Mouse (Mus musculus) spleen, adult 12 weeks (tissue): ENCODE results near the gene Akr1d1.

Experiments
- DNase-seq: peaks from one replicate; pipeline ENCODE4 v3.0.0; 2022; ENCODE audit warnings: low spot score

Gene Akr1d1

DNA sequence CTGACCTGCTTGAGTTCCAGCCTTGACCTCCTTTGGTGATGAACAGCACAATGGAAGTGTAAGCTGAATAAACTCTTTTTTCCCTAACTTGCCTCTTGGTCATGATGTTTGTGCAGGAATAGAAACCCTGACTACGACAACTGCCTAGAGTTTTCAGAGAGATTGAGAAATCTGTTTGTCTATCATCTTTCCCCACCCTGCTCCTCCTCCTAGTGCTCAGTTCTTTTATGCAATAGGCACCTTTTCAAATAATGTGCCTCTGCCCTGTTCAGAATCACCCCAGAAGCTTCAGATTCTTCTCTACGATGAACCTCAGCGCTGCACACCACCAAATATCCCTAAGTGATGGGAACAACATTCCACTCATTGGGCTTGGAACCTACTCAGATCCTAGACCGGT lies at the start of gene Akr1d1:
Gene Akr1d1, plus strand, starts transcription at position 234 of the 400 bp plus-strand sequence.
- no peak for DNase-seq

DNA sequence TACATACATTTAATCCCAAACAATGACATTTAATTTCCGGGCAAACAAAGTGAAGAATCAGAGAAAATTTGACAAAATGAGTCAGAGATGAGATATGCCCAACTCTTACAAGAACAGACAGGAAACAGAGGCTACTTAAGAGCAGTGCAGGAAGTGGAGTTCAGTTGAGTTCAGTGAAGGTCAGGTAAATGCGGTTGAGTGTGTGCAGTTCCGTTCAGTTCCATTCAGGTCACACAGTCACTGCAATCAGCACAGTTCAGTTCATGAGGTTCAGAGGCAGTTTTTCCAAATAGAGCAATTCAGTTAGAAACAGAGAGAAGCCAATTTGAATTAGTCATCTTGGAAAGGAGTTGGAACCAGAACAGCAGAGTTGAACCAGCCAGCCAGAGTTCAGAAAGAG lies 48.8 kb upstream of the Akr1d1 start:
- no peak for DNase-seq

DNA sequence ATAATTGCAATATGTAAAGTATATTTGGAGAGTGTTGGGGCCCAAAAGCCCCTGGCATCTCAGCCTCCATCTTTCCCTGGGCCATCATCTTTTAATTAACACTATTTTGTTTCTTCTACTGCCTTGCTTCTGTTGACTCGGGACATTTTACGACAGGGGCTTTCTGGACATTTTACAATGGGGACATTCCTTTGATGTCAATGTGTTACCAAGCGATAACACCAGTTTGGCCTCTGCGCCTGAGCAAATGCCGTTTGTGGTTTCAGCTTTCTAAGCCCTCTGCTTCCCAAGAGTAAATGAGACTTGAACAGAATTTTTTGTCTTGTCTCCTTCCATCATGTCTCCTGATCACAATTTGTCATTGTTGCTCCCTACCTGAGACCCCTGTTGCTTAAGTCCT lies 46.7 kb upstream of the Akr1d1 start:
- DNase-seq, result no peak

DNA sequence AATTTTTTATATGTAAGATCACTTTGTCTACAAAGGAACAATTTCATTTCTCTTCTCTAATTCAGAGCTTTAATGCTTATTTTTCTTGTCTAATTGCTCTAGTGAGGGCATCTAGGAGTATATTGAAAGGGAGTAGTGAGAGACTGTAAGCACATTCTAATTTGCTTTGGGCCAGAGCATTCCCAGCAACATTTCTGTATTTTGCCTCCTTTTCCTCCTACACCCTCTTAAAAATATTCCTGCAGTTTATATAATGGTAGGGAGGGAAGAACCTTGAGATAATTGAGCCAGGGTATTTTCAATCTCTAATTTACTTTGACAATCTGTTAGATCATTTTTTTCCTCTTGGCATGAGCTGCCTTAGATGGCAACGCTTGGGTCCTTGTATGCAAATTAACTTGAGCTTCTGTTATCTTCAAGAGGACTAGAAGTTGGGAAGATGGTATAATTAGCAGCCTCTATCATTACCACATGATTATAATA lies 45.3 kb upstream of the Akr1d1 start:
- no peak for DNase-seq

DNA sequence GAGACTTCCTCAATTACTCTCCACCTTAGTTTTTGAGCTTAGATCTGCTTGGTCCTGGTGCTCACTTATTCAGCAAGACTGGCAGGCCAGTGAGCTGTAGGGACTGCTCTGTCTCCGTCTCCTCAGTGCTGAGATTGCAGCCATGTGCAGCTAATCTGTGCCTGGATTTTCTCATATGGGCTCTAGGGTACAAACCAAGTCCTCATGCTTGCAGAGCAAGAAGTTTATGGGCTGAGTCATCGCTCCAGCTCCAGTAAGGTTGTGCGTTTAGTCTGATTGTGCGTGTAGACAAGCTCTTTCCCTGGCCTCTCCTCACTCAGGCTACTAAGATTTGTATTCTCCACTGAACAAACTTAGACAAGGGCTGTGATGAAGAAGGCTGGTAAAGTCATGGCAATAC lies 43.5 kb upstream of the Akr1d1 start:
- DNase-seq, result no peak

DNA sequence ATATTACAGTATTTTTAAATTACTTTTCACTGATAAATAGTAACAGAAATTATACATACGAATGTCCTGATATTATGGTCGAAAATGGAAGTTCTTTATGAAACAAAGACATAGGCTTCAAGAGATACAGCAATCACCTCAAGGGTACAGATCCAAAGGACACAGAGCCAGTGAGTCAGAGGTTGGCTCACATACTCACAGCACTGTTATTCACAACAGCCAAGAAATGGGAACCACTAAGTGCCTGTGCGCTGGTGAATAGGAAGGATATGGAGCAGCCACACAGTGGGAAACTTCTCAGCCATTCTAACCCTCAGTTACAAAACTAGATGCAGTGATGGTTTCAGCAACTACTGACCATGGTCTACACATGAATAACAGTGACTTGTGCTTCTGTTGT lies 37.7 kb upstream of the Akr1d1 start:
- no peak for DNase-seq

DNA sequence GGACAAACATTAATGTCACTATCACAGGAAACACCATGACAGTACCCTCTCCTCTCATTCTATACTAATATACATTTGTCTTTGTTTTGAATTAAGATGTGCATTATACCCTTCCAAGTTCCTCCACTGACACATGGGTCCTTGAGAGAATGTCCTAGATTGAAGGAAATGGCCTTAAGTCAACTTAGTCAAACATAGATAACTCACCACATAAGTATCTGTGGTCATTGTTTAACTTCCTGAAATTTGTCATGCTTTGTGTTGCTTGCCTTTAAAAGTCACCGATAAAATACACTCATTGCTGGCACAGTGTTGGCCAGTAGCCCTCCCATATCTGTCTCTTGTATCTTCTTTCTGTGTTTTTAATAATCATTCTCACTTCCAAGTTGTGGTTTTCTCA lies 35.0 kb upstream of the Akr1d1 start:
- no peak for DNase-seq

DNA sequence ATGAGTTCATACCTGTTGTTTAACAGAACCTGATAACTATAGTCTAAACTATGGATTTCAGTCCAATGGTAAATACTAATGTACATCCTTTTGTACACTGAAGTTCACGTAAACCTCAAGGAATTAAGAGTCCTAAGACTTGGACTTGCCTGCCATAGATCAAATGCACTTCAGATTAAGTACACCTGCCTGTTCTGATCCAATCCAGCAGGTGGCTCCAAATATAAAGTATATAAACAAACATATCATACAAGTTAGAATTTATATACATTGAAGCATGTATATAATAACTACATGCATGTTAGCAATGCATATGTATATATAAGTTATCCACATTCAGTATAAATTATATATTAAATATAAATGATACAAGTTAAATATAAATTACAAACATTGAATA lies 33.1 kb upstream of the Akr1d1 start:
- no peak for DNase-seq

DNA sequence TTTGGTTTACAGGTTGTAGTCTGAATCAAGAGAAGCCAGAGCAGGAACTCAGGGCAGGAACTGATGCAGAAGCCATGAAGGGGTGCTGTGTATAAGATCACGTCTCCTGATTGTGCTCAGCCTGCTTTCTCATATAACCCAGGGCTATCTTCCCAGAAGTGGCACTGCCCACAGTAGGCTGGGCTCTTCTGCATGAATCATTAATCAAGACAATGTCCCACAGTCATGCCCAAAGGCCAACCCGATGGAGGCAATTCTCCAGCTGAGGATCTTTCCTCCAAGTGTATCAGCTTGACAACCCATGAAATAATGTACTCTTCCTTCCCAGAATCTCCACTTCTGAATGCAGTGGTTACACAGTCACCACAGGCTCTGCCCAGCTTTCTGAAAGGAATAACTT lies 24.4 kb upstream of the Akr1d1 start:
- no peak for DNase-seq

DNA sequence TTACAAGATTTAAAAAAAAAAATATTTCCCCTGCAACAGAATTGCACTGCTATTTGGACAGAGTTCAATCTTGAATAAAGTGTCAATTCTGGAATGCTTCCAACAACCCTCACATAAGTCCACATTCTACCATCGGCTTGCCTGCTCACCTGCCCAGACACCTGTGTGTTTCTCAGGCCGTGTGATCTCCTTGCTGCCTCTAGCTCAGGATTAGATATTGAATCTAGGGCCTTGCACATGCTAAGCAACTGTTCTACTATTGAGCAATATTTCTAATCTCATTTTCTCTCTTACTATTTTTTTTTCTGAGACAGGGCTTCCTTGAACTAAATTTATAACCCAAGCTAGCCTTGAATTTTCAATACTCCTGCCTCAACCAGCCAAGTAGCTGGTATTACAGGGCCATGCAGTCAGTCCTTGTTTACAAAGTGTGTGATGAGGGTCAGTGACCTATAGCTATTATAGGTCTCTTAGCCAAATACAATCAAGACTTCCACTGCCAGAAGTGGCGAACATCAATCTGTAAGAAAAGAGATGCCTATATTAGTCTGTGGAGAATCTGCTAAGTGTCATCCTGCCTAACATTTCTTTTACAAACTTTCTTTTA lies 23.0 kb upstream of the Akr1d1 start:
- DNase-seq, result no peak

DNA sequence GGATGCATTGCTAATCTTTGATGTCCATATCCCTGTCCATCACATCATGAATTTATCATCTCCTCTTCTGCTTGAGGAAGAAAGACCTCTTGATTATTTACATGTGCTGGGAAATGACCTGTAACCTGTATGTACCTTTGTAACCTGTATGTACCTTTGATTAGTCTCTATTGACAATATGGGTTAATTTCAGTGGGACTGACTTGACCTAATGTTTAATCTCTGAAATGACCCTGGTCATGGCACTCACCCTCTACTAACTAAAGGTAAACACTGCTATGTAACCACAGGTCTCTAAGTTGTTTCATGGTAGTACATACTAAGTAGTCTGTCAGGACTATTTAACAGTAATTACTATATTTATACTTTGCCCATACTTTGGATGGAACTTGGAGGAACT lies 19.2 kb upstream of the Akr1d1 start:
- DNase-seq, result no peak

DNA sequence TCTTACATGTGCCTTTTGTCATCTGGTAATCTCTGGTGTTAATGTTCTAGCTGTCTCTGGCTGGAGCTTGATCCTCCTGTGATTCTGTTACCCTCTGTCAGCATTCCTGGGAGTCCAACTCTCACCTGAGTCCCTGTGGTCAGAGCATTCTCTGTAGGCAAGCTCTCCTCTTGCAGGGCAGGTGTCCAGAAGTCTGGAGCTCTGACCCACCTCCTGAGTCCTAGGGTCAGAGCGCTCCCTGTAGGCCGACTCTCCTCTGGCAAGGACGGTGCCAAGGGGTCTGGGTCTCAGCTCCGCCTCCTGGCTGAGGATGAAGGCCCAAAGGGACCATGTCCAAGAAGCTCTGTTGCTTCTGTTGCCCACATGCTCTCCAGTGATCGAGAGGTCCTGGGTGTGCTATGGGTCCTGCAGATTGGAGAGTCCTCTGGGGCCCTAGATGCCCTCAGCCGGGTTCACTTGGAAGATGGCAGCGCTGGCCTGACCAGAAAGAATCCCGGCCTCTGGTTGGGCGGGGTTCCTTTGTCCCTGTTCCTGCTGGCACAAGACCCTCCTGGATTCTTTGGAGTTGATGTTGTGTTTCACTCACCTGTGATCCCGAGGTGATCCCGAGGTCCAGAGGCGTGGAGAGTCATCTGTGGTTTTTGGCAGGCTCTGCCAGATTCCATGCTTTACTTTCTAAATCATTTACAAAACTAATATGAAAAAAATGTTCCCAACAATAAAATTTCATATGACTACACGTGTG lies 9.2 kb upstream of the Akr1d1 start:
- DNase-seq, result no peak

DNA sequence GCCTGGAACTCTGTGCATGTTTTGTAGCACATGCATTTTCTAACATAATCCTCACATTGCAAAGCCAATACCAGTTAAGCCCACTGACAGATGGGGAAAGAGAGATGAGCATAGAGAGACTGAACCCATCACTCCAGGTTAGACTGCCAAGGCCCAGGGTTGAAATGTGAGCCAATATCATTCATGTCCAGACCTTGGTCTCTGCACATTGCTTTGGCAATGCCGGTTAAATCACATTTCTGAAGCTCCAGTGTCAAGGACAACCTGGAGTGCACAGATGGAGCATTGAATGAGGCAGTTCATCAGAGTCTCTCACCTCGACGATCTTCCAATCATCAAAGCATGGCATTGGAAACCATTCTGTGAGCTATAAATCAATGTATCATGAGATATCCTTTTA lies 2.1 kb downstream of the Akr1d1 start:
- no peak for DNase-seq

DNA sequence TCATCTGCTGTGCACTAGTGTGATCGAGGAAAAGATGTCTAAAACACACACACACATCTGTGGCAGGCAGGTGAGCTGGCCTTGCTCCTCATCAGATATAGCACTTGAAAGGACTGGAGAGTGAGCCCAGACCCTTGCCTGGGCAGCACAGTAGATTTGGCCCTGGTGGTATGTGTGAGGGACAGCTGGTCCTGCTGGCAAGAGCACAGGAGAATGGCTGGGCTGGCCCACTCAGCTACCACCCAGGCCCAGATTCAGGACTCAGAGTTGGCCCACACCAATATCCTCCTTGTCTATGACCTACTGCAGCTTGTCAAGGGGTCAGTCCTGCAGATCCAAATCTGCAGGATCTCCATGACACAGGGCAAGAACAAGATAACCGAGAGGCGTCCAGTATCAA lies 6.9 kb downstream of the Akr1d1 start:
- no peak for DNase-seq

DNA sequence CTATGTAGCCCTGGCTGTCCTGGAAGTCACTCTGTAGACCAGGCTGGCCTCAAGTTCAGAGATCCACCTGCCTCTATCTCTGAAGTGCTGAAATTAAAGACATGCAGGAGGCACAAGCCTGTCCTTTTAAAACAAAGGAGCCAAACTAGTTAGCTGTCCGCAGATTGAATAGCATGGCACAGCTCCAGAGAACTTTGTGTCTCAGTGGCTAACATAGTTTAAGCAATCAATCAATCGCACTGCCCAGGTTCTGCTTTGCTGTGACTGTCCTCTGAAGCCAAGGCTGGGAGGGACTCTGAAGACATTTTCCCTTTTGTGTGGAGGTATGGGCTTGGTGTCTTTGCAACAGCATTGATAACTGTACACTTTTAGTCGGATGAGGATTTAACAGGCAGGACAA lies 7.8 kb downstream of the Akr1d1 start:
- DNase-seq, result no peak

DNA sequence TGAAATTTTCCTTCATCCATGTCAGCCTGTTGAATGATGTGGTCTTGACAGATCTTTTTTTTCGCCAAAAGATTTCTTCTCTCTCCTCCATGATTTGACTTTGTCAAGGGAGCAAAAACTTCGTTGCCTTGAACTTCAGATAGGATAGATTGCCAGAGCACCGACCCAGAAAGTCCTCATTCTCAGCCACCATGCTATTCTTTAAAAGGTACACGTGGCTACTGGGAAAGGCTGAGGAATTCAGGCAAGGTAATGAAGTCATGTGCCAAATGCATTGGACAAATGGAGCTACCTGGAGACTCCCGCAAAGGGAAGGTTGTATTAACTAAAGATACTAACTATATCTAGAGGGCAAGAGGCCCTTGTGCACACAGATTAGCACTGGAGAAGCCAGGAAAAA lies 8.8 kb downstream of the Akr1d1 start:
- DNase-seq, result no peak

DNA sequence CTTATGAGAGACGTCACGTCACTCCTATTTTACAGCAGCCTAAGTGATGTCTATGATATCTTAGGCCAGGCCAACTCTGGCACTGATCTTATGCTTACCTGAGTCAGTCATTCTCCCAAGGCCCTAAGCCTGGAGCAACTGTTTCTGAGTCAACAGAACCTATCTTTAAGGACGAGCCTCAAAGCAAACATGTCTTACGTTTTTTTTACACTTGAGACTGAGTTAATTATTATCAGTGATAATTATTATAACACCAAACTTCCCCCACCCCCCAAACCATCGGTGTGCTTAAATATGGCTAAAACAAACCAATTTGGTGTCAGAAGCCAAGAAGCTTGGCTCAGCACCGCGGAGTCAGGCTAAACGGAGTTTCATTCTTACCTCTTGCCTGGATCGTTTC lies 9.4 kb downstream of the Akr1d1 start:
- no peak for DNase-seq

DNA sequence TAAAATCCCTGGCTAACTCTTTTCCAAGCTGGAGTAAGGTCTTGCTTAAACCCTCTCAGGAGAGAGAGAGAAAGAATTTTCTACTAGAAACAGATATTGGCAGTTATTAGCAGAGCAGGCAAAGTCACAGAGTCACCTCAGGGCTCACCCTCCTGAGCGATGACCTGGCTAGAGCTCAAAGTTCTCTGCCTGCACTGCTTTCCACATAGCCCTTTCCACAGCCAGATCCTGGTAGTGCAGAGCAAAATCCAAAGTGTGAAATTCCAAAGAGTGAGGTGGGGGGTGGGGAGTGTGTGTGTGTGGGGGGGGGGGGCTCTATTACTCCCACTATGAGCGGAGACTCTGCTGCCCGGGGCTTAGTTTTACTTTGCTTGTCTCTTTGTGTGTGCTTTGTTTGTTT lies 10.1 kb downstream of the Akr1d1 start:
- no peak for DNase-seq

DNA sequence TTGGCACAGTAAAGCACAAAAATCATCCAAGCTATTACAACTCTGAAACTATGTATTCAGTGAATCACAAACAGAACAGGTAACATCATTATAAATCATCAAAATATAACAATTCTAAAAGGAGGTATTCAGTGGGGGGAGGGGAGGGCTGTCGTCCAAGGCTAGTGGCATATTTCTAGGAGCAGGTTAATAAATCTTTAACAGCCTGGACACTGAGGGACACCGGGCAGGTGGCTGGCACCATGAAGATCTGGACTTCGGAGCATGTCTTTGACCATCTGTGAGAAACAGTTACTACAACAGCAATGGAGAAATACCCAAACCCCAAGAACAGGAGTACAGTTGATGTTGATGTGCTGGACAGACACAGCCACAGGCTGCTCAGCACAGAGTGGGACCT lies 11.2 kb downstream of the Akr1d1 start:
- no peak for DNase-seq

DNA sequence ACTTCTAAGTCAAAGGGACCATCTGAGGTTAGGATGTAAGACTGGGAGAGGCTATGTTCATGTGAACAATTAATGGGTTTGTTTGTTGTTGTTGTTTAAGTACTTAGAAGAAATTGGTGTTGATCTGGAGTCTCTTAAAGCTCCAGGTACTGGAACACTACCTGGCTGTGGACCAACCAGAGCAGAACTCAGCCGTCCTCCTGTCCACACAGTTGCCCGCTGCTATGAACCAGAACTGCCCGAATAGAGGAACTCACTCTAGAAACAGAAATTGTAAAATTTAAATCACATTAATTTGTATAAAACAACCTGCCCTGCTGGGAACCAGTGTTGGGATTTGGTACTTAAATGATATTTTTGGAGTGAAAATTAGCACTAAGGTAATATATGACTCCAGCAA lies 12.2 kb downstream of the Akr1d1 start:
- DNase-seq, result no peak

DNA sequence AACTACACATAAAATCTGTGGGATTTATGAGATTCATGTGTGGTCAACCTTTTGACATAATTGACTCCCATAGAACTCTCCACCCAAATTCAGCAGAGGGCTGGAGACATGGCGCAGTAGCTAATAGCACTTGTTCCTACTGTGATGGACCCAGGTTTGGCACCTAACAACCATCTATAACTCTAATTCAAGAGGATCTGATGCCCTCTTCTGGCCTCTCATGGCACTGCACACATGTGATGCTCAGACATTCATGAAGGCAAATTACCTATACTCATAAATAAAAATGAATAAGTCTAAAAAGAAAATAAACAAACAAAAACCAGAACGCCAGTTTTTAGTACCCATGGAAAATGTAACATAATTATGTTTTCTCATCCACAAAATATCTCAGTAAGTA lies 22.8 kb downstream of the Akr1d1 start:
- no peak for DNase-seq

DNA sequence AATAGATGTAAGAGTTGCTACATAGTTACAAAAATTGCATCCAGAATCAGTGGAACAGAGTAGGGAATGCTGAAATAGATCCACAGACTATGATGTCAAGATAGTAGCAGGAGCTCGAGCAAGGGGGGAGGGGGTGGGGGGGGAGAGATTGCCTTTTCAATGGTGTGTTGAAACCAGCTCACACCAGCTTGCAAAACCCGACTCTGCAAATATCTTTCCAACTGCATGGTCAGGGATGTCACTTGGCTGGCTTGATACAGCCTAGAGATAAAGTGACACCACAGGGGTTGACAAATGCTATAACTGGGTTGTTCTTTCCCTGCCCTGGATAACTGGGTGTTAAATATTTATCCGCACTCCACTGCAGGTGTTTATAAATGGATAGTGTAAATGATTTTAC lies 24.0 kb downstream of the Akr1d1 start:
- no peak for DNase-seq

DNA sequence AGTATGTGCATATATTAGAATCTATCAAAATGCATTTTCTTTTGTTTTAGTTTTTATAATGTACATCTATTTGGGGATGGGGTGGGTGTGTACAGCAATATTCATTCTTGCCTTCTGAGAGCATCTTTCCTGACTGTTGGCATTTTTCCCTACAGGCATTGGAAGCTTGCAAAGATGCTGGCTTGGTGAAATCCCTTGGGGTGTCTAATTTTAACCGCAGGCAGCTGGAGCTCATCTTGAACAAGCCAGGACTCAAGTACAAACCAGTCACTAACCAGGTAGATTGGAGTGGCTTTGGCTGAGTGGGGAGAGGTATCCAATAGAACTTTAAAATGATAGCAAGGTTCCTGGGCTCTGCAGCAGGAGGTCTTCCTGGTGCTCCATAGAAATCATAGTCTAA lies 24.4 kb downstream of the Akr1d1 start:
- no peak for DNase-seq

DNA sequence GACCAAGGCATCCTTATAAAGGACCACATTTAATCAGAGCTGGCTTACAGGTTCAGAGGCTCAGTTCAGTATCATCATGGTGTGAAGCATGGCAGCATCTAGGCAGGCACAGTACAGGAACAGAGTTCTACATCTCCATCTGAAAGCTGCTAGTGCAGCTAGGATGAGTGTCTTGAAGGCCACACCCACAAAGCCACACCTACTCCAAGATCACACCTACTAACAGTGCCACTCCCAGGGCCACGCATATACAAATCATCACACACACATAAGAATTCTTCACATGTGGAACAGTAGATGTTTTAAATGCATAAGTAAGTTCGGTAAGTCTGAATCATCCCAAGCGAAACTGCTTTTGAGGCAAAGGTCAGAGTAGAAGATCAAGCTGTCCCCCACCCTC lies 33.9 kb downstream of the Akr1d1 start:
- DNase-seq, result no peak
